Mouse (Mus musculus): Measurements from ENCODE around the gene Tmem132a.

Gene Tmem132a

DNA sequence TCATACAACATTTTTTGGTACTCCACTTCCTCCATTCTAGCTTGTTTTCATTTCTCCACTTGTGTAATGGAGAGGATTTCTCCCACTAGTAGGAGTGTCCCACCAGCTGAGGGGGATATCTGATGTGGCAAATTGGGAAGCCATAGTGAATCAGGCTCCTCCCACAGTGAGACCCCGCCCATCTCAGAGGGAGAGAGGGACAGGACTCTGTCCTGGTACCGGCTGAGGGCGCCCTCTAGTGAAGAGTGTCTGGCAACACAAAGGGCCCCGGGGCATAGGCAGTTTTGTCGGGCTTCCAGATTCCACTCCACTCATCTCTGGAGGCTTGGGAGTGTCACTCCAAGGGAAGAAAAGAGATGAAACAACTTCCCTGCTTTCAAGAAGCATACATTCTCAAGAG, 38.3 kb downstream of the Tmem132a start:
- DNase-seq (ENCODE audit: low spot score): no peak

GRCm38 (mm10) chr19:10829436-10830175, 40.1 kb downstream of the Tmem132a start, which contains the start of gene Cd6:
Gene Cd6, minus strand, starts transcription at chr19:10830058.
- DNase-seq (ENCODE audit: low spot score): no peak

DNA sequence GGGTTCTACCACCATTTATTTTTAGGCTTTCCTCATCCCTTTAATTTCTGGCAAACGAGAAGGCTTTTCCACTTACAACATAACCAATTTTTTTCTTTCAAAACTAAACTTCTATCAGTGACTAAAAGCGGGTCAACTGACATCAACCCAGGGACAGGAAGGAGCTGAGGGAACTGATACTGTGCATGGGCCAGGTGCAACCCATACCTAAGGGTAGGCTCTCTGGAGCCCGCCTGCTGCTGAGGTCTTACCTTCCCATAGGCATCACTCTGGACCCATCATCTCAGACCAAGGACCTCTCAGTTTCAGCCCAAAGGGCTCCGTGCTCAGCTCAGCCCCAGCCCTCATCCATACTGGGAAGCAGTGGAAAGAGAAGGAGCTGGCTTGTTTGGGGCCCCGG, 41.4 kb downstream of the Tmem132a start:
- no peak for DNase-seq (ENCODE audit: low spot score)

DNA sequence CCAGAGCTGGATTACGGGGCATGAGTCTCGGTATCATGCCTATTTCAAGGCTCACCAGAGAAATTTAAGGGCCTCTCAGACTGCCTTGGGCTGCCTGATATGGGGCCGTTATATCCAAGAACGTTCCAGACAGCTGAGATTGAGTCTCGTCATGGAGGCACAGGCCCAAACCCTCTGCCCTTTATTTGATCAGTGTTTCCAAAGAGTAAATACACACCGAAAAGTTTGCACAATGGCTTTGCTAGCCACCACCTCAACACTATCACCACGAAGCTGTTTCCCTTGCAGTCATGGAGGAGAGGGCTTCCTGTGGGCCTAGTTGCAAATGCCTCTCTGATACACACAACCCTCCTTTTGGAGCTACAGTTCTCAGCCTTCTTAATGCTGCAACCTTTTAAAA, 45.7 kb downstream of the Tmem132a start:
- no peak for DNase-seq (ENCODE audit: low spot score)

GRCm38 (mm10) chr19:10822534-10822933, 47.2 kb downstream of the Tmem132a start:
- no peak for DNase-seq (ENCODE audit: low spot score)

DNA sequence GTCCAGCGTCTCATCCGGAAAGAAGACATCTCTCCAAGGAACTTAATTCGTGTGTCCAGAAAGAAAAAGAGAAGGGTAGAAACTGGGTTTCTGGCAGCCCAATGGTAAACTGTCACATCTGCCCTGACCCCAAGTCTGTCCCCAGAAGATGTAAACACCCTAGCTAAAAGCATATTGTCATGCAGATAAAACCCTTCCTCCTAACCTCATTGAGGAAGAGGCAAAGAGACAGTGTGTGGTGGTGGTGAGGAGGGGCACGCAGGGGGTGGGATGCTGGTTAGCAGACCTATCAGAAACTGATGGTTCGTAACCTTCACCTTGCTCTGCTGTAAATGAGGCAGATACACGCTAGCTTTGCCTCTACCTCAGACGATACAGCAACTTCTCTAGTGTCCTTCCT, 48.4 kb downstream of the Tmem132a start:
- DNase-seq (ENCODE audit: low spot score): no peak

GRCm38 (mm10) chr19:10818217-10818946, 51.4 kb downstream of the Tmem132a start:
- no peak for DNase-seq (ENCODE audit: low spot score)

- no peak for DNase-seq (ENCODE audit: low spot score)
These were observed 53.3 kb downstream of the Tmem132a start for GRCm38 (mm10) chr19:10816462-10816861.

DNA sequence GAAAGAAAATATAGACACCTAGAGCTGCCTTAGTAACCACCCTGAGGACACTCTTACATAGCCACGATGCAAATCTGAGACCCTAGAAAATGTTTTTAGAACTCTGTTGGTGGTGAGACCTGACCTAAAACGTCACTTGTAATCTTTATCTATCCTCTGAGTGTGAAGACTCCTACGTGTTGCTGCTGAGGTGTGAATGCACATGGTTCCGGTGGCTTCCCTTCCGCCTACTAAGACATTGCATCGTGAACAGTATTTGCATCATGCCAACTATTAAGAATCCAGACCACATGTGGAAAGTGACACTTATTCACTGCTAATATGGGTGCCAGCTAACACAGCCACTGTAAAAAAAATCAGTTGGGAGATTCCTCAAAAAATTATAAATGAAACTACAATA, 53.9 kb downstream of the Tmem132a start:
- DNase-seq (ENCODE audit: low spot score): no peak

DNA sequence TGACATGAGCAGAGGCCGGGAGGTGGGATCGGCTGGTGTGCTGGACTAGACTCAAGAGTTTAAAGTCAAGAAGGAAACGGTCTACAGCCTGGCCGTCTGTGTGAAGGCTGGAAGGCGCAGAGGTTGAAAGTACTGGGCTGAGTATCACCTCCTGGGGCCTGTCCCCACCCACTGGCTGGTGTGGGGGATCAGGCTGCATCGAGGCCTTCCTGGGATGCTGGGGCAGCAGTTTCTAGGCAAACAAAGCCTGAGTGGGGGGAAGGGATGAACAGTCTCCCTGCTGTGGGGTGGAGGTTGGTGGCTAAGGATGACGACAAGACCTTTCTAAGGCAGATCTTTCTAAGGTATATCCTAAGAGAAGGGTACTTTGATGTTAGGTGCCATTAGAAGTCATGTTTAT, 55.8 kb downstream of the Tmem132a start:
- no peak for DNase-seq (ENCODE audit: low spot score)

GRCm38 (mm10) chr19:10813039-10813438, 56.7 kb downstream of the Tmem132a start:
- no peak for DNase-seq (ENCODE audit: low spot score)

- no peak for DNase-seq (ENCODE audit: low spot score)
These were observed 58.3 kb downstream of the Tmem132a start for GRCm38 (mm10) chr19:10811471-10811870.

DNA sequence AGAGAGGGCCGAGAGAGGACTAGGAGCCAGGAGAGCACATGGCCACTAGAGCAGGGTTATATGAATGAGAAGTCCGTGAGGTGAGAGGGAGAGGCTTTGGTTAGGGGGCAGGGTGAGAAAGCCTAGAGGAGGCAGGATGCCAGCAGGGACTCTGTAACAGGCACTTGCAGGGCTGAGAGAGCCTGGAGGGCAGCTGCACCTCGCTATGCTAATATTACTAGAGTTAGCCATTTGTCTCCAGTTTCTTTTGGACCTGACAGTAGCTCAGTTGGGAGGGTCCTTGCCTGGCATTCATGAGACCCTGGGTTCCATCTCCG, 59.6 kb downstream of the Tmem132a start:
- DNase-seq (ENCODE audit: low spot score): no peak

- no peak for DNase-seq (ENCODE audit: low spot score)
These were observed 60.1 kb downstream of the Tmem132a start for GRCm38 (mm10) chr19:10809428-10810175.

- no peak for DNase-seq (ENCODE audit: low spot score)
These were observed 61.1 kb downstream of the Tmem132a start for GRCm38 (mm10) chr19:10808524-10809233.
